Comparison of ENCODE assay signal across 22 mouse cellular contexts in the genomic region with DNA sequence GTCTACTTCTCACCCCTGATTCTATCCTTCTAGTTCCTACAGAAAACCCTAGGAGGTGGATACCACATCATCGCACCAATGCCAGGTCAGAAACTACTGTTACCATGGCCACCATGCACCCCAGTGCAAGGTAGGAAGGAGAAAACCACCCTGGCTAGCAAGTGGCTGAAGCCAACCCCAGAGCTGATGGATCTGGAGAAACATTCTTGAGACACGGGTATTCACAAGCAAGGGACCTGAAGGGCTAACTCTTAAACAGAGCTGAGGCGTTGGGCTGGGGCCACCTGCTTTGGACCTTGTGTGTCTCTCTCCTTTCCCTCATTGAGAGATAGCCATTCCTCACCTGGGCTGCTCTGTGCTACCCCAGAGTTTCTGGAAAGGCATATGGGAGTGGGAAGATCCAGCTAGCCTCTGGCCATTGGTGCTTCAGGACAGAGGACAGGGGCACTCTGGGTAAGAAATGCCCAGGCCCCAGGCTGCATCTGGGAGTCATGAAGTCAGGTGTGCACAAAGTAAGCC. TPM values are rescaled to one million over a fixed set of nuclear protein-coding genes. Genes with fewer than 3 reads are reported as not detected.
DNase-seq lines count a peak whose midpoint lies in the region; ATAC-seq lines count a peak whose summit lies in the region.
"Had no signal": no experiment of that assay in that cellular context is flagged by ENCODE, and none has a peak within 500 bp of the region (broad histone marks: within the 10 kb centered on the region; RNA-seq: fewer than 3 reads in every experiment).

No protein-coding gene starts in this region.

- H3K27me3 ChIP-seq in hindbrain, embryonic 10.5 days (ENCODE audit: insufficient read depth, poor library complexity, severe bottlenecking), result peaks cover 92% of the 10 kb centered on the region
- H3K27me3 ChIP-seq in hindbrain, embryonic 14.5 days (ENCODE audit: control insufficient read depth, insufficient read depth, low read length), result peaks cover 71% of the 10 kb centered on the region
- H3K27me3 ChIP-seq in neural tube, embryonic 13.5 days, result peaks cover 86% of the 10 kb centered on the region
- H3K27me3 ChIP-seq in hindbrain, embryonic 12.5 days, result peaks cover 67% of the 10 kb centered on the region
- peaks cover 75% of the 10 kb centered on the region for H3K27me3 ChIP-seq in midbrain, embryonic 14.5 days (ENCODE audit: control insufficient read depth, insufficient read depth, low read length)
- H3K27me3 ChIP-seq in heart, embryonic 12.5 days (replicated peaks), result peaks cover 53% of the 10 kb centered on the region

- no peak for ATAC-seq in hindbrain, embryonic 14.5 days (ENCODE audit: low FRiP score)
- ATAC-seq in neural tube, embryonic 13.5 days (ENCODE audit: low read depth), result no peak
- no peak for ATAC-seq in hindbrain, embryonic 12.5 days (ENCODE audit: low FRiP score)
- no peak for ATAC-seq in midbrain, embryonic 14.5 days (ENCODE audit: low FRiP score, low TSS enrichment)
- no peak for ATAC-seq in heart, embryonic 12.5 days (ENCODE audit: insufficient number of reproducible peaks, low FRiP score)
- ATAC-seq: intestine, embryonic 15.5 days; lung, postnatal 0 days had no signal

- H3K4me1 ChIP-seq in hindbrain, embryonic 10.5 days (replicated peaks), result peaks cover 77% of the 10 kb centered on the region
- H3K4me1 ChIP-seq in hindbrain, embryonic 14.5 days (replicated peaks; ENCODE audit: control insufficient read depth, insufficient read depth, low read length), result peaks cover 29% of the 10 kb centered on the region
- H3K4me1 ChIP-seq in neural tube, embryonic 13.5 days (replicated peaks), result peaks cover 38% of the 10 kb centered on the region
- H3K4me1 ChIP-seq in hindbrain, embryonic 12.5 days, result peaks cover 33% of the 10 kb centered on the region
- H3K4me1 ChIP-seq in midbrain, embryonic 14.5 days (ENCODE audit: control insufficient read depth, insufficient read depth, low read length), result peaks cover 17% of the 10 kb centered on the region
- peaks cover 11% of the 10 kb centered on the region for H3K4me1 ChIP-seq in heart, embryonic 12.5 days (replicated peaks)

- peak overlapping the region; percentile 20; the same call in 1 of the 2 replicates for H3K4me3 ChIP-seq in hindbrain, embryonic 10.5 days
- H3K4me3 ChIP-seq in hindbrain, embryonic 14.5 days (replicated peaks; ENCODE audit: low read length), result no peak overlapping the region
- H3K4me3 ChIP-seq in neural tube, embryonic 13.5 days, result no peak overlapping the region
- no peak overlapping the region for H3K4me3 ChIP-seq in hindbrain, embryonic 12.5 days
- H3K4me3 ChIP-seq in midbrain, embryonic 14.5 days (replicated peaks; ENCODE audit: low read depth, low read length), result no peak overlapping the region
- no peak overlapping the region for H3K4me3 ChIP-seq in heart, embryonic 12.5 days
- H3K4me3 ChIP-seq: heart, embryonic 13.5 days; intestine, embryonic 15.5 days; limb, embryonic 15.5 days; liver, embryonic 15.5 days; stomach, embryonic 15.5 days had no signal

- no peak for DNase-seq in hindbrain, embryonic 10.5 days (ENCODE audit: low spot score)
- no peak for DNase-seq in hindbrain, embryonic 14.5 days (ENCODE audit: low spot score)
- no peak for DNase-seq in neural tube, embryonic 10.5 days (ENCODE audit: extremely low spot score, low spot score)
- no peak for DNase-seq in midbrain, embryonic 14.5 days
- no peak for DNase-seq in lung, postnatal 10 days
- DNase-seq: cerebellum, adult 9-11 months; kidney, postnatal 4 days; layer of hippocampus, postnatal 36 days; right cerebral cortex, postnatal 14 days; thymus, adult 18-20 months had no signal

- H3K36me3 ChIP-seq in hindbrain, embryonic 10.5 days, result 0 out of 2 replicates have a peak, but pooled peaks cover 3% of the 10 kb centered on the region
- no peaks in the 10 kb centered on the region for H3K36me3 ChIP-seq in hindbrain, embryonic 14.5 days (replicated peaks; ENCODE audit: control insufficient read depth, insufficient read depth)
- no peaks in the 10 kb centered on the region for H3K36me3 ChIP-seq in neural tube, embryonic 13.5 days
- no peaks in the 10 kb centered on the region for H3K36me3 ChIP-seq in hindbrain, embryonic 12.5 days
- no peaks in the 10 kb centered on the region for H3K36me3 ChIP-seq in midbrain, embryonic 14.5 days (ENCODE audit: control insufficient read depth, insufficient read depth, low read length)
- H3K36me3 ChIP-seq in heart, embryonic 12.5 days, result no peaks in the 10 kb centered on the region
- H3K36me3 ChIP-seq: heart, embryonic 13.5 days; intestine, embryonic 15.5 days; limb, embryonic 15.5 days; liver, embryonic 15.5 days; stomach, embryonic 15.5 days had no signal

- no peak overlapping the region for H3K4me2 ChIP-seq in hindbrain, embryonic 14.5 days (replicated peaks)
- H3K4me2 ChIP-seq in neural tube, embryonic 13.5 days, result no peak overlapping the region
- H3K4me2 ChIP-seq in hindbrain, embryonic 12.5 days (replicated peaks), result peak overlapping the region; percentile 0; the same call in 1 of the 2 replicates
- no peak overlapping the region for H3K4me2 ChIP-seq in midbrain, embryonic 14.5 days (ENCODE audit: low read length)
- H3K4me2 ChIP-seq in heart, embryonic 12.5 days, result no peak overlapping the region
- H3K4me2 ChIP-seq: heart, embryonic 13.5 days; intestine, embryonic 15.5 days; limb, embryonic 15.5 days; liver, embryonic 15.5 days; stomach, embryonic 15.5 days had no signal

- 62% methylated on average over 3 of the region's 3 CpGs for WGBS in hindbrain, embryonic 10.5 days
- WGBS in hindbrain, embryonic 14.5 days, result 53% methylated on average over 3 of the region's 3 CpGs
- WGBS in neural tube, embryonic 13.5 days, result 60% methylated on average over 3 of the region's 3 CpGs
- 54% methylated on average over 3 of the region's 3 CpGs for WGBS in hindbrain, embryonic 12.5 days
- 52% methylated on average over 3 of the region's 3 CpGs for WGBS in midbrain, embryonic 14.5 days
- WGBS in heart, embryonic 12.5 days, result 73% methylated on average over 3 of the region's 3 CpGs

- H3K27ac ChIP-seq in hindbrain, embryonic 10.5 days, result peak overlapping the region; percentile 95
- no peak overlapping the region for H3K27ac ChIP-seq in hindbrain, embryonic 14.5 days
- peak overlapping the region; percentile 15; the same call in 1 of the 2 replicates for H3K27ac ChIP-seq in neural tube, embryonic 13.5 days (replicated peaks)
- peak overlapping the region; percentile 45; the same call in 1 of the 2 replicates for H3K27ac ChIP-seq in hindbrain, embryonic 12.5 days
- peak overlapping the region; percentile 38 for H3K27ac ChIP-seq in midbrain, embryonic 14.5 days (replicated peaks; ENCODE audit: low read depth, low read length)
- H3K27ac ChIP-seq in heart, embryonic 12.5 days (ENCODE audit: poor library complexity, severe bottlenecking), result no peak overlapping the region
- H3K27ac ChIP-seq: heart, embryonic 13.5 days; intestine, embryonic 15.5 days; limb, embryonic 15.5 days; liver, embryonic 15.5 days; stomach, embryonic 15.5 days had no signal

- H3K9me3 ChIP-seq in hindbrain, embryonic 10.5 days, result no peaks in the 10 kb centered on the region
- H3K9me3 ChIP-seq in hindbrain, embryonic 14.5 days (ENCODE audit: control insufficient read depth, low read length), result no peaks in the 10 kb centered on the region
- H3K9me3 ChIP-seq in neural tube, embryonic 13.5 days, result no peaks in the 10 kb centered on the region
- H3K9me3 ChIP-seq in hindbrain, embryonic 12.5 days (replicated peaks), result no peaks in the 10 kb centered on the region
- H3K9me3 ChIP-seq in midbrain, embryonic 14.5 days (ENCODE audit: control insufficient read depth, low read length), result no peaks in the 10 kb centered on the region
- H3K9me3 ChIP-seq in heart, embryonic 12.5 days (replicated peaks), result no peaks in the 10 kb centered on the region
- H3K9me3 ChIP-seq: heart, embryonic 13.5 days; intestine, embryonic 15.5 days; limb, embryonic 15.5 days; liver, embryonic 15.5 days; stomach, embryonic 15.5 days had no signal

- no peak overlapping the region for H3K9ac ChIP-seq in hindbrain, embryonic 14.5 days
- no peak overlapping the region for H3K9ac ChIP-seq in neural tube, embryonic 13.5 days
- H3K9ac ChIP-seq in hindbrain, embryonic 12.5 days, result no peak overlapping the region
- H3K9ac ChIP-seq in midbrain, embryonic 14.5 days (replicated peaks; ENCODE audit: low read length), result no peak overlapping the region
- no peak overlapping the region for H3K9ac ChIP-seq in heart, embryonic 12.5 days
- H3K9ac ChIP-seq: heart, embryonic 13.5 days; intestine, embryonic 15.5 days; limb, embryonic 15.5 days; liver, embryonic 15.5 days; stomach, embryonic 15.5 days had no signal

RNA-seq across cellular contexts. Expression of a gene that starts 47.4 kb away (rescaled TPM):
- polyA plus RNA-seq in hindbrain, embryonic 10.5 days (2016; fragmentation: Nextera tagmentation; extraction: Ambion mirVana), result 1.9 and 2.4 TPM in 2 replicates
- polyA plus RNA-seq in hindbrain, embryonic 14.5 days (2014; fragmentation: Nextera tagmentation; extraction: Ambion mirVana), result 0.50 and 1.2 TPM in 2 replicates
- 0.46 and 0.62 TPM in 2 replicates for polyA plus RNA-seq in neural tube, embryonic 13.5 days (2015; fragmentation: Nextera tagmentation; extraction: Ambion mirVana)
- polyA plus RNA-seq in hindbrain, embryonic 12.5 days (2016; fragmentation: Nextera tagmentation; extraction: Ambion mirVana), result 2.8 and 4.0 TPM in 2 replicates
- 0.70 and 0.75 TPM in 2 replicates for polyA plus RNA-seq in midbrain, embryonic 14.5 days (2014; fragmentation: Nextera tagmentation; extraction: Ambion mirVana)
- not detected in 2 replicates for polyA plus RNA-seq in heart, embryonic 12.5 days (2016; fragmentation: Nextera tagmentation; extraction: Ambion mirVana)
- polyA plus RNA-seq: gonadal fat pad, adult 2 months; heart, embryonic 13.5 days; intestine, embryonic 15.5 days; kidney, embryonic 14.5 days; liver, embryonic 15.5 days; lung, postnatal 0 days; spleen, adult 2 months; stomach, embryonic 15.5 days had no signal

Comparison
In these comparisons a context has a peak if more than half of its experiments do, and no peak if none do; other contexts are left out.
1. H3K27ac ChIP-seq: peak in hindbrain, embryonic 10.5 days (single experiment), neural tube, embryonic 13.5 days (single experiment), hindbrain, embryonic 12.5 days (single experiment) and midbrain, embryonic 14.5 days (single experiment); none in hindbrain, embryonic 14.5 days (single experiment) and heart, embryonic 12.5 days (single experiment).